Mouse (Mus musculus) CD4-positive helper T cell, adult 2 months (primary cell): ENCODE measurements around the gene Rbp1.

Experiments used
- DNase-seq: peaks from one replicate; pipeline ENCODE4 v3.0.0-alpha.2; 2012; ENCODE audit warnings: low read depth, missing footprints, low spot score

Gene Rbp1

GRCm38 (mm10) chr9:98424725-98425210, 2.0 kb downstream of the Rbp1 start:
- no peak for DNase-seq

GRCm38 (mm10) chr9:98425351-98425880, 2.7 kb downstream of the Rbp1 start:
- DNase-seq = no peak

GRCm38 (mm10) chr9:98427906-98428517, 5.3 kb downstream of the Rbp1 start:
- no peak for DNase-seq

- DNase-seq = no peak
Observed at GRCm38 (mm10) chr9:98428783-98429182, 6.0 kb downstream of the Rbp1 start.

- DNase-seq = no peak
Observed at GRCm38 (mm10) chr9:98429806-98430205, 7.0 kb downstream of the Rbp1 start.

GRCm38 (mm10) chr9:98430528-98430927, 7.8 kb downstream of the Rbp1 start:
- no peak for DNase-seq

GRCm38 (mm10) chr9:98433021-98433420, 10.3 kb downstream of the Rbp1 start:
- DNase-seq = no peak

- DNase-seq = no peak
Observed at GRCm38 (mm10) chr9:98433956-98434588, 11.3 kb downstream of the Rbp1 start.

- DNase-seq = no peak
Observed at GRCm38 (mm10) chr9:98437819-98438218, 15.1 kb downstream of the Rbp1 start.

- DNase-seq = no peak
Observed at GRCm38 (mm10) chr9:98439091-98439490, 16.3 kb downstream of the Rbp1 start.

- no peak for DNase-seq
Observed at GRCm38 (mm10) chr9:98442638-98443037, 19.9 kb downstream of the Rbp1 start.

- DNase-seq = no peak
Observed at GRCm38 (mm10) chr9:98445359-98446149, 22.8 kb downstream of the Rbp1 start.

- DNase-seq = no peak
Observed at GRCm38 (mm10) chr9:98450976-98451375, 28.2 kb downstream of the Rbp1 start.

GRCm38 (mm10) chr9:98466709-98467108, 43.9 kb downstream of the Rbp1 start:
- no peak for DNase-seq

- no peak for DNase-seq
Observed at GRCm38 (mm10) chr9:98480172-98480749, 57.5 kb downstream of the Rbp1 start.

- no peak for DNase-seq
Observed at GRCm38 (mm10) chr9:98482256-98482655, 59.5 kb downstream of the Rbp1 start.

- DNase-seq = no peak
Observed at GRCm38 (mm10) chr9:98485020-98485419, 62.3 kb downstream of the Rbp1 start.

GRCm38 (mm10) chr9:98485815-98486214, 63.1 kb downstream of the Rbp1 start, which contains the start of gene Rbp2:
Rbp2 (plus strand) TSS chr9:98486115.
- DNase-seq = no peak

- no peak for DNase-seq
Observed at GRCm38 (mm10) chr9:98487273-98487672, 64.5 kb downstream of the Rbp1 start.

- DNase-seq = no peak
Observed at GRCm38 (mm10) chr9:98489532-98489931, 66.8 kb downstream of the Rbp1 start.

GRCm38 (mm10) chr9:98490128-98490527, 67.4 kb downstream of the Rbp1 start:
- no peak for DNase-seq

- DNase-seq = no peak
Observed at GRCm38 (mm10) chr9:98491071-98491470, 68.3 kb downstream of the Rbp1 start.
